Mouse (Mus musculus): ENCODE data around the gene Srrm4.

DNA sequence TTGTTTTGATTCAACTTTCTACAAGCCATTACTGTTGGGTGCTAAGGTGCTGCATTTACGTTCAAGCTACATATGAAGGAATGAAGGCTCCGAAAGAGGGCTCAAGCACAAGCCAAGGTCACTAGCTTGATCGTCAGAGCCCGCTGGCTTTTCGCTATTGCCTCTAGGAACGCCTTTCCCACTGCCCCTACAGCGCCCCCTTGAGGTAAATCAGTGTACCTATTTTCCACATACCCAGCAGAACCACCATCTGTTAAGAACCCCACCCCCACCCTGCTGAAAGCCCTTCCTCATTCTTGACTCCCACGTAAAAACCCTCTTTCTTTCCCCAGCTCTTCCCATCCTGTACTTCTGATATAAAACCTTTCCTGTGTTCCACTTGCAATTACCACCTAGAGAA, 35.0 kb downstream of the Srrm4 start:
- TF ChIP-seq CTCF (IDR thresholded peaks at IDR 0.05; ENCODE audit: insufficient read depth, low read depth, low read length) = peak; percentile 36; the same call in 1 of the 2 replicates
- TF ChIP-seq POLR2A (IDR thresholded peaks at IDR 0.05; ENCODE audit: insufficient read depth, low read depth, low read length) = no peak
